Comparison of ENCODE assay signal across 24 mouse cellular contexts in genomic region chr10:45345217-45345616, GRCm38 (mm10). TPM values are rescaled to one million over a fixed set of nuclear protein-coding genes. Genes with fewer than 3 reads are reported as not detected.
DNase-seq lines count a peak whose midpoint lies in the region; ATAC-seq and TF ChIP-seq lines count a peak whose summit lies in the region.
"Had no signal": no experiment of that assay in that cellular context is flagged by ENCODE, and none has a peak within 500 bp of the region (broad histone marks: within the 10 kb centered on the region; RNA-seq: fewer than 3 reads in every experiment).

No protein-coding gene starts in this region.

- H3K9ac ChIP-seq in hindbrain, embryonic 11.5 days (ENCODE audit: low read depth, low read length), result no peak overlapping the region
- H3K9ac ChIP-seq in hindbrain, postnatal 0 days (replicated peaks; ENCODE audit: low read length), result no peak overlapping the region
- H3K9ac ChIP-seq in neural tube, embryonic 15.5 days (replicated peaks), result no peak overlapping the region
- no peak overlapping the region for H3K9ac ChIP-seq in liver, embryonic 15.5 days
- H3K9ac ChIP-seq: heart, embryonic 15.5 days; liver, embryonic 13.5 days; neural tube, embryonic 13.5 days; stomach, embryonic 15.5 days had no signal

- 73% methylated on average over 9 of the region's 9 CpGs for WGBS in hindbrain, embryonic 11.5 days
- WGBS in hindbrain, postnatal 0 days, result 67% methylated on average over 9 of the region's 9 CpGs
- WGBS in neural tube, embryonic 15.5 days, result 71% methylated on average over 9 of the region's 9 CpGs
- 69% methylated on average over 9 of the region's 9 CpGs for WGBS in liver, embryonic 15.5 days (ENCODE audit: insufficient replicate concordance)

- TF ChIP-seq CTCF in hindbrain, postnatal 0 days (IDR thresholded peaks at IDR 0.05; ENCODE audit: low read depth), result no peak

- H3K27ac ChIP-seq in hindbrain, embryonic 11.5 days (ENCODE audit: low read depth, low read length), result no peak overlapping the region
- H3K27ac ChIP-seq in hindbrain, postnatal 0 days, result no peak overlapping the region
- no peak overlapping the region for H3K27ac ChIP-seq in neural tube, embryonic 15.5 days (replicated peaks)
- H3K27ac ChIP-seq in liver, embryonic 15.5 days (replicated peaks), result no peak overlapping the region
- H3K27ac ChIP-seq: heart, embryonic 15.5 days; limb, embryonic 10.5 days; liver, embryonic 13.5 days; neural tube, embryonic 13.5 days; stomach, embryonic 15.5 days had no signal

- ATAC-seq in hindbrain, embryonic 11.5 days (ENCODE audit: low FRiP score), result peak; percentile 66; the same call in 1 of the 2 replicates
- ATAC-seq in hindbrain, postnatal 0 days, result no peak
- no peak for ATAC-seq in neural tube, embryonic 15.5 days (ENCODE audit: low FRiP score)
- ATAC-seq in liver, embryonic 15.5 days (ENCODE audit: insufficient read depth), result peak; percentile 42
- no peak for ATAC-seq in cerebellum, adult (ENCODE audit: insufficient number of reproducible peaks, low FRiP score, low TSS enrichment)

- no peak overlapping the region for H3K4me3 ChIP-seq in hindbrain, embryonic 11.5 days (ENCODE audit: low read depth, low read length)
- no peak overlapping the region for H3K4me3 ChIP-seq in hindbrain, postnatal 0 days (ENCODE audit: low read length)
- H3K4me3 ChIP-seq in neural tube, embryonic 15.5 days (replicated peaks), result no peak overlapping the region
- H3K4me3 ChIP-seq in liver, embryonic 15.5 days (replicated peaks), result no peak overlapping the region
- H3K4me3 ChIP-seq: heart, embryonic 15.5 days; limb, embryonic 10.5 days; liver, embryonic 13.5 days; neural tube, embryonic 13.5 days; stomach, embryonic 15.5 days had no signal

- H3K9me3 ChIP-seq in hindbrain, embryonic 11.5 days (ENCODE audit: control insufficient read depth, low read length), result no peaks in the 10 kb centered on the region
- no peaks in the 10 kb centered on the region for H3K9me3 ChIP-seq in hindbrain, postnatal 0 days (ENCODE audit: low read length)
- no peaks in the 10 kb centered on the region for H3K9me3 ChIP-seq in neural tube, embryonic 15.5 days (replicated peaks)
- no peaks in the 10 kb centered on the region for H3K9me3 ChIP-seq in liver, embryonic 15.5 days (replicated peaks)
- H3K9me3 ChIP-seq: heart, embryonic 15.5 days; limb, embryonic 10.5 days; liver, embryonic 13.5 days; neural tube, embryonic 13.5 days; stomach, embryonic 15.5 days had no signal

- DNase-seq in hindbrain, embryonic 11.5 days (ENCODE audit: low spot score), result peak; percentile 27
- no peak for DNase-seq in hindbrain, postnatal 0 days (ENCODE audit: low spot score)
- peak; percentile 26 for DNase-seq in neural tube, embryonic 10.5 days (ENCODE audit: extremely low spot score, low spot score)
- peak; percentile 24 for DNase-seq in yolk sac, embryonic 10.5 days (ENCODE audit: low spot score)
- no peak for DNase-seq in cerebellum, postnatal 25 days
- DNase-seq: adrenal gland, adult 8-10 months; cerebellum, adult 18-20 months; cerebellum, postnatal 14 days; gastrocnemius, postnatal 25 days; heart, postnatal 36 days; kidney, adult 8-10 months; kidney, postnatal 14 days; liver, embryonic 13.5 days; lung, postnatal 10 days; thymus, postnatal 4 days had no signal

- no peaks in the 10 kb centered on the region for H3K36me3 ChIP-seq in hindbrain, embryonic 11.5 days (ENCODE audit: control insufficient read depth, insufficient read depth, low read length)
- H3K36me3 ChIP-seq in hindbrain, postnatal 0 days (ENCODE audit: insufficient read depth, low read length), result no peaks in the 10 kb centered on the region
- no peaks in the 10 kb centered on the region; the same call in 1 of the 2 replicates for H3K36me3 ChIP-seq in neural tube, embryonic 15.5 days
- no peaks in the 10 kb centered on the region for H3K36me3 ChIP-seq in liver, embryonic 15.5 days (replicated peaks)
- H3K36me3 ChIP-seq: liver, embryonic 13.5 days; neural tube, embryonic 13.5 days; stomach, embryonic 15.5 days had no signal

- H3K4me1 ChIP-seq in hindbrain, embryonic 11.5 days (replicated peaks; ENCODE audit: control insufficient read depth, insufficient read depth, low read length), result no peaks in the 10 kb centered on the region
- no peaks in the 10 kb centered on the region for H3K4me1 ChIP-seq in hindbrain, postnatal 0 days (ENCODE audit: insufficient read depth, low read length)
- no peaks in the 10 kb centered on the region for H3K4me1 ChIP-seq in neural tube, embryonic 15.5 days
- no peaks in the 10 kb centered on the region for H3K4me1 ChIP-seq in liver, embryonic 15.5 days (replicated peaks)
- H3K4me1 ChIP-seq: limb, embryonic 10.5 days; liver, embryonic 13.5 days; neural tube, embryonic 13.5 days; stomach, embryonic 15.5 days had no signal

- no peaks in the 10 kb centered on the region for H3K27me3 ChIP-seq in hindbrain, embryonic 11.5 days (ENCODE audit: control insufficient read depth, insufficient read depth, low read length)
- H3K27me3 ChIP-seq in hindbrain, postnatal 0 days (ENCODE audit: insufficient read depth, low read length), result no peaks in the 10 kb centered on the region
- no peaks in the 10 kb centered on the region for H3K27me3 ChIP-seq in neural tube, embryonic 15.5 days (replicated peaks)
- no peaks in the 10 kb centered on the region for H3K27me3 ChIP-seq in liver, embryonic 15.5 days
- H3K27me3 ChIP-seq: heart, embryonic 15.5 days; liver, embryonic 13.5 days; neural tube, embryonic 13.5 days; stomach, embryonic 15.5 days had no signal

- H3K4me2 ChIP-seq in hindbrain, embryonic 11.5 days (replicated peaks; ENCODE audit: low read depth, low read length), result no peak overlapping the region
- H3K4me2 ChIP-seq in hindbrain, postnatal 0 days (ENCODE audit: low read depth, low read length), result no peak overlapping the region
- H3K4me2 ChIP-seq in neural tube, embryonic 15.5 days, result no peak overlapping the region
- H3K4me2 ChIP-seq in liver, embryonic 15.5 days, result no peak overlapping the region
- H3K4me2 ChIP-seq: heart, embryonic 15.5 days; liver, embryonic 13.5 days; midbrain, embryonic 11.5 days; neural tube, embryonic 13.5 days; stomach, embryonic 15.5 days had no signal

RNA-seq across cellular contexts. Expression of gene Bves, which starts 9.6 kb away (rescaled TPM):
- 1.9 and 2.4 TPM in 2 replicates for polyA plus RNA-seq in hindbrain, embryonic 11.5 days (2014; fragmentation: Nextera tagmentation; extraction: Ambion mirVana)
- 0.72 and 2.0 TPM in 2 replicates for total RNA-seq in hindbrain, postnatal 0 days (2014; rRNA removed)
- polyA plus RNA-seq in hindbrain, postnatal 0 days (2015; fragmentation: Nextera tagmentation; extraction: Ambion mirVana), result 1.1 TPM in 2 replicates
- 3.0 and 3.3 TPM in 2 replicates for polyA plus RNA-seq in neural tube, embryonic 15.5 days (2015; fragmentation: Nextera tagmentation; extraction: Ambion mirVana)
- 0.16 and 0.21 TPM in 2 replicates for polyA plus RNA-seq in liver, embryonic 15.5 days (2015; fragmentation: Nextera tagmentation; extraction: Ambion mirVana)
- total RNA-seq: monocyte, adult 5-6 weeks had no signal

Comparison
In these comparisons a context has a peak if more than half of its experiments do, and no peak if none do; other contexts are left out.
1. ATAC-seq: peak in hindbrain, embryonic 11.5 days (single experiment) and liver, embryonic 15.5 days (single experiment); none in hindbrain, postnatal 0 days (single experiment), neural tube, embryonic 15.5 days (single experiment) and cerebellum, adult (single experiment).
2. DNase-seq: peak in hindbrain, embryonic 11.5 days (single experiment), neural tube, embryonic 10.5 days (single experiment) and yolk sac, embryonic 10.5 days (single experiment); none in hindbrain, postnatal 0 days (single experiment) and cerebellum, postnatal 25 days (0 of 2).